Mouse (Mus musculus): Measurements from ENCODE around the gene Uaca.
A peak's percentile ranks its signal among the peaks of the same experiment; 100 is the strongest.

Uaca gene

DNA sequence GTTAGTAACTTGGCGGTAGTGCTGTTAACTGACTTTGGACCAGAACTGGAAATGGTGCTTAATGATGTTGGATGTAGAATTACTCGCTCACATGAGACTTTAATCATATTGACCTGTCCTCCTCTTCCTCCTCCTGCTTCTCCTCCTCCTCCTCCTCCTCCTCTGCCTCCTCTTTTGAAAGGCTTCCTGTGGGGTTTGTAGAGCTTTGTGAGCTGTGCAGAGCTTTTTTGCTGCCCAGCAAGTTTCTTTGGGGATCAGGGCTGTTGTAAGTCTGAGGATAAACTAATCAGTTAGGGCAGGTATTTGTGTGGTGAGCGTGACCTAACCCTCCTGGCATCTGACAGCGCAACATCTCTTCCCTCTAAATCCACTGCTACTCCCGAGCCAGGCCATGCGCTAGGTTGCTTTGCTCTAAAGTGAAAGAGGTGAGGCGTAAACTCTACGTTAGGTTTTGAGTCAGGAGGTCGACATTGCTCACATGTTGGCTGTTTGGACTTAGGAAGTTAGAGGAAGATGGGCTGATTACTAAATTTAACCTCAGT is 44.1 kb downstream of the Uaca start:
- DNase-seq, result no peak

DNA sequence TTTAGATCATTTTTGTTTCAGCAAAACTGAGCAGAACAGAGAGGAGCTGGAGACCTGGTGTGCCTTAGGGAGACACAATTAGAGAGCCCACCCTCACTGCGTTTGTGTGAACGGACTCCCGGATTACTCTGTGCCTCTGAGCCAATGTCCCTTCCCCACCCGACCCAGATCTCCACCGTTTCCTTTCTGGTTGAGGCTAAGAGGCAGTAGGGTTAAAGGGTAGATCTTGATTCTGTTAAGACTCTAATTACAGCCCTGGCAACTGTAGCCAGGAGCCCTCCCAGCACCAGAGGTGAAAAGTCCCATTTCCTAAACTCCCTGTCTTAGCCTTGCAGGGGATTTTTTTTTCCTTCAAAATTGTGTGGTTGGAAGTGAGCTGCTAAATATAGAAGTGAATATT is 47.1 kb downstream of the Uaca start:
- no peak for DNase-seq

DNA sequence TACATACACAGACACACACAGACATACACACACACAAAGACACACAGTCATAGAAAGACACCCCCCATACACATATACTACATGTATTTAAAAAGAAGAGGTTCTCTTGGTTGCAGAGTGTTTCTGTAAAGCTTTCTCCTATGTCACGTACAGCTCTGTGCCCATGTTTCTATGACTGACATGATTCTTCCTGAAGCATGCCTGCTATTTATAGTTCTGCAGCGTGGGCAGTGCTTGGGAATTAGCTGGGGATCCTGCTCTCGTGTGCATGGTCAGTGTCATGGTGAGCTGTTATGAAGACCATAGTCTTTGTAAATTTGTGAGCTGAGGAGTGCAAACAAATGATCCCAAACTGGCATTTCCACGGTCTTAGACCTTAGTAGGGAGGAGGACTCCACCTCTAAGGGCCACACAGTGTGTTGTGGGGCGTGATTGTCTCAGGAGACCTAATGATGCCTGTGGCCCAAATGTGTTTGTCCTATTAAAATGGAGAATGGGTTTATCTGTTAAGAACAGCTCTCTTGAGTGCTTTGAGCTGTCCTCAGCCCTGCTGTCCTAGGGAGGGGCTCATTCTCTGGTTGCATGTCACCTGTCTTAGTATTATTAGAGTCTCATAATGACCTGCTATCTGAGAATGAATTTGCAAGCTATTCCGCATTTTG is 49.2 kb downstream of the Uaca start:
- DNase-seq, result no peak

DNA sequence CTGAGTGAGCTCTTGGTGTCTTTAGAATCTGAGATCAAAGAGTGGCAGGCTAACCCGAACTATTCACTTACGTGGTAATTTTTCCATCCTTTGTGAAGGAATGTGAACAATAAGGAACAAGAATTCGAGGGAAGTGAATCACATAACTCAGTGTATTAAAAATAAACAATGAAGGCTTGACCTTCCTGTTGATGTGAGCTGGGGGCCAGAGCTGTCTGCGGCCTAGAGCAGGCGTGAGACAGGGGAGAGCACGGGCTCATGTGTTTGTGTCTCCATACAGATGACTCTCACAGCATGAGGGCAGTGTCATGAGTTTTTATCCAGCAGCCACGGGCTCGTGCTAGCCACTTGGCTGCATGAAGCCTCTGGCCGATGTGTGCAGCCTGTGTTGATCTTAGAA is 54.4 kb downstream of the Uaca start:
- no peak for DNase-seq

DNA sequence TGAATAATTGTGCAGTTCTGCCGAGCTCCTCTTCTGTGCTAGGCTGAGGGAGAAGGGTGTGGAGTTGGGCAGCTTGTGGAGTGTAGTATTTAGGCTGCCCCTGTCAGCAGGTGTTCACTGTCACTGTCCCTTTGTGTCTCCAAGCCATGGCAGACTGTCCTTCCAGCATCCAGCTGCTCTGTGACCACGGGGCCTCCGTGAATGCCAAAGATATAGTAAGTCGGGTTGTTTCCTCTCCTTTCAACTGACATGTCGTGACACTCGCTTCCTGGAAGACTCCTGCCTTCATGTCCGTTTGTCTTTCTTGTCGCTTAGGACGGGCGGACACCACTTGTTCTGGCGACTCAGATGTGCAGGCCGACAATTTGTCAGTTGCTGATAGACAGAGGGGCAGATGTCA is 55.6 kb downstream of the Uaca start:
- DNase-seq, result no peak

DNA sequence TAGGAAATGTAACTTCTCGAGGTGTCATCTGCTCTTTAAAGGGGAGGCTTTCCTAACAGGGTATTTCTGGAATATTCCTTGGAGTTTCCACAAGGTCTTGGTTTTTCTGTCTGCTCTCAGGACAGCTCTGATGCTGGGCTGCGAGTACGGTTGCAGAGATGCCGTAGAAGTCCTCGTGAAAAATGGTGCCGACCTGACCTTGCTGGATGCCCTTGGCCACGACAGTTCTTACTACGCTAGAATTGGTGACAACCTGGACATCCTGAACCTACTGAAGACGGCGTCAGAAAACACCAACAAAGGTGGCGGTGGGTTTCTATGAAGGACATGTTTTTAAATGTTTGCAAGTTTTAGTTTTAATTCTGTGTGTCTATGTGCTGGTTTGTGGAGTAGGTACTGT is 59.9 kb downstream of the Uaca start:
- DNase-seq, result no peak

DNA sequence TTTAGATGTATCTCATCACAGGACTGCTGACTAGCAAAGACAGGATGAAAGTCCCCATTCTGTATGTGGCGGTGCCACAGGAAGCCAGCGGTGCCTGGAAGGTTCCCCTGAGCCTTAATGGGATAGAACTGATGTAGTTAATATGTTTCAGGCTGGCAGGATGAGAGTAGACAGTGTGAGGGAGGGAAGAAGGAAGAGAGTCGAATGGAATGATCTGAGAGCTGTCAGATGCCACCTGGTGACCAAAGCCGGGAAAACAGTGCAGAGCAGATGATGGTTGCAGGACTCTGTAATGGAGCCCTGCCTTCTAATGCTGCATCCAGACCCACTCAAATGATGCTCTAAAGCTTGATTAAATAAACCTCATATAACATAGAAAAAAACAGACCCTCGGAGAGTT is 63.5 kb downstream of the Uaca start:
- peak; percentile 9 for DNase-seq

DNA sequence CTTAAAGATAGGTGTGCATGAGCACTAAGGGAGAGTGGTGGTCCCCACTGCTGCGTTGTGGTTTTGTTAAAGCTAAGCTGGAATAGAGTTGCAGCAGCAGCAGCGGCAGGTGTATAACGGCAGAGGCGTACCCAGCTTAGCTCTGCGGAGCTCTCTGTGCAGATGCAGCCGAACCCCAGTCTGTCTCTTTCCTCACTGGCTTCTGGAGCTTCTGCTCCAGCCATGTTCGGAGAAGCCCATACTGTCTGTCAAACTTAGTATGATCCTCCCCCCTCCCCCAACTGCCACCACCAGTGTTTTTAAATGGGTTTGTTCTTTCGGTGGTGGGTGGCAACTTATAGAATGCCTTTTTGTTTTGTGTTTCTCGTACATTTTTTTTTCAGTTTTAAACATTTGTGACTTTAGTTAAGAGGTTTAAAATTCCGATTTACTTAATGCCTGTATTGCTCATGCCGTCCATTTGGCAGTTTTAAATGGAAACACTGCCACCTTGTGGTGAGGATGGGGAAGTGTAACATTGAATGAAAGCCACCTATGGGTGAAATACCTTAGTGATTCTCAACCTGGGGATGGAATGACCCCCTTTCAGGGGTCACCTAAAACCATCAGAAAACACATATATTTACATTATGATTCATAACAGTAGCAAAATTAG is 64.1 kb downstream of the Uaca start:
- DNase-seq, result no peak

DNA sequence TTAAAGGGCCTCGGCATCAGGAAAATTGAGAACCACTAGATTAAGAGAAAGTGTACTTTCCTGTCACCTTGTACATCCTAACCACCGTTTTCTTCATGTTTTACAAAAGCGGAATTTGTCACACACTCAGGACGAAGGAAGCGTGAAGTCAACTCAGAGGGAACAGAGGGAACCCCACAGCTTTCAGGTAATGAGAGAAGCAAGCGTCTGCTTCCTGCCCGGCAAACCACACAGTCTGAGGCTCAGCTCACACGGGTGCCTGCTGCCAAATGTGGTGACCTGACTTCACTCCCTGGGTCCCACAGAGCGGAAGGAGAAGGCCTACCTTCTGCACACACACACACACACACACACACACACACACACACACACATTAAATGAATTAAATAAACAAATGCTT is 64.7 kb downstream of the Uaca start:
- no peak for DNase-seq

DNA sequence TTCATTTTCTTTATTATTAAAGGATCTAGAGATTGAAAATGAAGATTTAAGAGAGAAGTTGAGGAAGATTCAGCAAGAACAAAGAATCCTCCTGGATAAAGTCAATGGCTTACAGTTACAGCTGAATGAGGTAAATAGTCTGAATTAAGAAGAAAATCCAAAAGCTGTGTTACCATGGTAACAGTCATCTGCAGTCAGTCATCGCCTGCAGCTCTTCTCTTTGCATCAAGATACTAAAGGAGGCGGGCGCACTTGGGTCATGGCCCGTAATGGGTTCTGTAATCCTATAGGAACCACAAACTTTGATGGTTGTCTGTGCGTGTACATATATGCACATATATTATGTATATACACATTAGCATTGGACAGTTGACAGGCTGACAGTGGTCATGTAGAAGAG is 66.7 kb downstream of the Uaca start:
- no peak for DNase-seq

DNA sequence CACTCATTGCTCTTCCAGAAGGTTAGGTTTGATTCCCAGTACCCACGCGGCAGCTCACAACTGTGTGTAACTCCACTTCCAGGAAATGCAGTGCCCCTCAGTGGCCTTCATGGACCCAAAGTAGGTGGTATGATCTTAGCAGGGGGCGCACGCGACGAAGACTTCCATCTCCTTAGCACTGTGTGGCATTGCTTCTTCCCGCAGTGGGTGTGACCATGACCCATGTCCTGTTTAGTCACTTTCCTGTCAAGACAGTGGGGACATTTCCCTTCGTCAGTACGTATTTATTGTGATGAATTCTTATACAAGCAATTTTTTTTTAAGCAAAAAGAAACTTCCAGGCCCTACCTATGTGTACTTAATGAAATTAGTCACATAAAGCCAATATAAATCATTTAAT is 70.3 kb downstream of the Uaca start:
- no peak for DNase-seq

DNA sequence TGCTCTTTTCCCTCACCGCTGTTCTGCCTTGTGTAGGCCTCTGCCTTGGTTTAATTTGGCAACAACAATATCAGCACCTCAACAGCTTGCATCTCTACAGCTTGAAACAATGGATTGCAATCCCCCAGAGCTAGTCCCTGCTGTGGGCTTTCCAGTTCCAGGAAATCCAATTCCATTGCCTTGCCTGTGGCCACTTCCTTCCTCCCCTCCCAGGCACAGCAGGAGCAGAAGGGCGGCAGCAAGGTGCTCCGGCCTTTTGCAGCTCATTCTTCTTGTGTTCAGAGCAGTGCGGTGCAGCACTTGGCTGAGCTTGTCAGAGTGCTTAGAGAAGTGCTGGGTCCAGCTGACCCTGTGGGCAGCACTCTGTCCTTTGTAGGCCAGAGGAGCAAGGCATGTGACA is 71.5 kb downstream of the Uaca start:
- DNase-seq, result peak; percentile 12

DNA sequence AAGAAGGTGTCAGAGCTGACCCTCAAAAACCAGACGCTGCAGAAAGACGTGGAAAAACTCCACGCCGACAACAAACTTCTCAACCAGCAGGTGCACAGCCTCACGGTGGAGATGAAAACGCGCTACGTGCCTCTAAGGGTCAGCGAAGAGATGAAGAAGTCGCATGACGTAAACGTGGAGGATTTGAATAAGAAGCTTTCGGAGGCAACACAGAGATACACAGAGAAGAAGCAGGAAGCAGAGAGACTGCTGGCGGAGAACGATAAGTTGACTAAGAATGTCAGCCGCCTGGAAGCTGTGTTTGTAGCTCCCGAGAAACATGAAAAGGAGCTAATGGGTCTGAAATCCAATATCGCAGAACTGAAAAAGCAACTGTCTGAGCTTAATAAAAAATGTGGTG is 76.1 kb downstream of the Uaca start:
- DNase-seq, result no peak

DNA sequence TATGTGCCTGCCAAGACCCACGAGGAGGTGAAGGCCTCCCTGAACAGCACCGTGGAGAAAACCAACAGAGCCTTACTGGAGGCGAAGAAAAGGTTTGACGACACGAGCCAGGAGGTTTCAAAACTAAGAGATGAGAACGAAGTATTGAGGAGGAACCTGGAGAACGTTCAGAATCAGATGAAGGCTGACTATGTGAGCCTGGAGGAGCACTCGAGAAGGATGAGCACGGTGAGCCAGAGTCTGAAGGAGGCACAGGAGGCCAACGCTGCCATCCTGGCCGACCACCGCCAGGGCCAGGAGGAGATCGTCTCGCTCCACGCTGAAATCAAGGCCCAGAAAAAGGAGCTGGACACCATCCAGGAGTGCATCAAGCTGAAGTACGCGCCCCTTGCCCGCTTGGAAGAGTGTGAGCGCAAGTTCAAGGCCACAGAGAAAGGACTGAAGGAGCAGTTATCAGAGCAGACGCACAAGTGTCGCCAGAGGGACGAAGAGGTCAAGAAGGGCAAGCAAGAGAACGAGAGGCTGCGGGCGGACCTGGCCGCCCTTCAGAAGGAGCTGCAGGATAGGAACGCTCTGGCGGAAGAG is 76.7 kb downstream of the Uaca start:
- DNase-seq, result no peak

DNA sequence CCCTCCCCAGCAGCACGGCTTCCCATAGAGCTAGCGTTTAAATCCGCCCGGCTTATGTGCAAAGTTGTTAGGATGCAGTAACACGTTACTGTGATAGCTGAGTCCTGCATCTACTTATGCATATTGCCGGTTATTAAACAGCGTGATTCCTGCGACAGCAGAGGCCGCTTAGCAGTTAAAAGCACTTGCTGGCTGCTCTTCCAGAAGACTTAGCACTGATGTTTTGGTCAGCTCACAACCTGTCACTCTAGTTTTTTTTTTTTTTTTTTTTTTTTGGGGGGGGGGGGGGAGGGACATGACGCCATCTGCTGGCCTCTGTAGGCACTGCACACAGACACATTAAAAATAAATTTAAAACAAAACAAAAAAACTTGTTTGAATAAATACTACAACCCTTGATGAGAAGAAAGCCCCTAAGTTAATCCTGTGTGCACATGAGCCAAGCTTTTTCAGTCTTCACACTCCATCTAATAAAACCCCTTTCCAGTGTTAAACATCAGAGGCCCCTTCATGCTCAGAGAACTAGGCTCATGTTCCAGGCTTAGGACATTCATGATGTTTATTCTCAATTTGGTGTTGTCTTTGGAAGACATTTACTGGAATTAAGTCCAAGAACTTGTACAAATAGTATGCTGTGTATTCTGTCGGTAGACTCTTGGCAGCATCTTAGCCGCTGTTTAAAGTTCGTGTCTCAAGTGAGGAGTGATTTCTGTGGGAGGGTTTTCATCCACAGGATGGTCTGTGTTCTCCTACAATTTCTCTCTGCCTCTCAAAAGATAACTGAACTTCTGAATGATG is 79.1 kb downstream of the Uaca start:
- DNase-seq, result no peak

DNA sequence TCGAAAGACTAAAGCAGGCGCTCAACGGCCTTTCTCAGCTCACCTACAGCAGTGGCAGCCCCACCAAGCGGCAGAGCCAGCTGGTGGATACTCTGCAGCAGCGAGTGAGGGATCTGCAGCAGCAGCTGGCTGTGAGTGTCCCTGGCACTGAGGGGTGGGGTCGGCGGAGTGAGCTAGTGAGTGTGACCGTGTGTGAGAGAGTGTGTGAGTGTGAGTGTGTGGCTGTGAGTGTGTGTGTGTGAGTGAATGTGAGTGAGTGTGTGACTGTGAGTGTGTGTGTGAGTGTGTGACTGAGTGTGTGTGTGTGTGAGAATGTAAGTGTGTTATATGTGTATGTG is 79.7 kb downstream of the Uaca start:
- DNase-seq, result no peak

DNA sequence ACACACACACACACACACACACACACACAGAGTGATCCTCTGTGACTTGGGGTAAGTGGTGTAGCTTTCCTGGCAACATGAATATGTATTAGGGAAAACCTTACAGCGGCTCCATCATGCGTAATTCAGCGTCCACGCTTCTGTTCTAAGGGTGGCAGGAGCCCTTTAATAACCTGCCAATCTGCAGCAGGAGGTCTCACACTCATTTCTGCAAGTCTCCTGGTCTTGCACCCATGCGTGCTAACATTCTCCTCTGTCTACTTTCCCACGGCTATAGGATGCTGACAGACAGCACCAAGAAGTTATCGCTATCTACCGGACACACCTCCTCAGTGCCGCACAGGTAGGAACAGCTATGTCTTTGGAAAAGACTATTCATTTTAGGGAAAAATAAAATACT is 81.7 kb downstream of the Uaca start:
- DNase-seq, result no peak

DNA sequence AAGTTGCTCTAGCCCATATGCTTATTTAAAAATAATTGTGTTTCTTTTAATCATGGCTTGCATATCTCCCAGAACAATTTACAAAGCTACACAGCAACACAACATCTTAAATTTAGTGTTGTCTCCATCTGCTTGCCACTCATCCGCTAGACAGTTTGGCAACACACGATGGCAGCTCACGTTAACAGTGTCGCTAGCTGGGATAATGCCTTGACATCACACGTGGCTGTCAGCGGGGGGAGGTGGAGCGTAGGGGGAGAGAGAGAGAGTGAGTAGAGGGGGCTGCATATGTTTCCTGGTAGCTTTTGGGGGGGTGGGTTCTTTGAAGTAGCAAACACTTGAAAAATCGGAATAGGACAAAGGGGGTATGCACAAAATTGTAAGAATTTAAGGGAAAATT is 82.2 kb downstream of the Uaca start:
- no peak for DNase-seq

DNA sequence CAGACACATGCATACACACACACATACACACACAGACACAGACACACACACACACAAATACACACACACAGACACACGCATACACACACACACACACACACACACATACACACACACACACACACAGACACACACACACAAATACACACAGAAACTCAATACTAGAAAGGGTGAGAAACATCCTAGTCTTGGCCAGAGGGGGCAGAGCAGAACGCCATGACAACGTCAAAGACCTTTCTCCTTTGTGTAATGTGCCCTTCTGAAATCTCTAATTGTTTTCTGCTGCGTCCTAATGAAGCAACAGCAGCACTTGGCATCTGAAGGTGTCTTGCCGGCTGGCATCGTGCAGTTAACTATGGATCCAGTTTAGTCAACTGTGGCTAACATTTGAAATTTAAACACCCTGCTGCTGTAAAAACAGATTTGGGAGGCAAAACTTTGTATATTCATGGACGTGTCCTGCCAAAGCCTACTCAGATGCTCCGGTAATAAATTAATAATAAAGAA is 83.8 kb downstream of the Uaca start:
- no peak for DNase-seq

DNA sequence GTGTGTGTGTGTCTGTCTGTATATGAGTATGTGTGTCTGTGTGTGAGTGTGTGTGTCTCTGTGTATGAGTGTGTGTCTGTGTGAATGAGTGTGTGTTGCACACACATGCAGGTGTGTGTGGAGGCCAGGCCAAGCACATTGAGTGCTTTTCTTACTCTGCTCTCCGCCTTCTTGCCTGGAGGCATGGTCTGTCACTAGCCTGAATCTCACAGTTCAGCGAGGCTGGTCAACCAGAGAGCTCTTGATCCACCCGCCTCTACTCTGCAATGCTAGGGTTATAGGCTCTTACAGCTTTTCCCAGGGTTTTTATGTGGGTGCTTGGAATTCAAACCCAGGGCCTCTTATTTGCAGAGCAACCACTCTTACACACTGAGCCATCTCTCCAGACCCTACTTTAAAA is 84.3 kb downstream of the Uaca start:
- no peak for DNase-seq

DNA sequence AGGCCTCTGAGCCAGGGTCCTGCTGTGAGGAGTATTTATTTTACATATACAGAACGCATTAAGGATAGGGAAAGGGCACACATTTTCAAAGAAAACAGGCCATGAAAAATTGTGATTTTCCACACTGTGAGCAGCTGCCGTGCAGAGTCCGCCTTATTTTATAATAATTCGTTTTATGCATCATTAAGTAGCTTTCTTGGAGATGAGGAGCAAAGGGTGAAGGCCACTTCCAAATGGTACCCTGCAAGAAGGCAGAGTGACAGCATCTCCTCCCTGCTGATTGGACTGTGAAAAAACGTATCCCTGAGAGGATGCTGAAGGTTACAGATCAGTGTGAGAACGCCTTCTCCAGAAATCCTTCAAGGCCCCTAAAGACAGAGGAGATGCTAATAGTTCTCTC is 90.8 kb downstream of the Uaca start:
- DNase-seq, result no peak

DNA sequence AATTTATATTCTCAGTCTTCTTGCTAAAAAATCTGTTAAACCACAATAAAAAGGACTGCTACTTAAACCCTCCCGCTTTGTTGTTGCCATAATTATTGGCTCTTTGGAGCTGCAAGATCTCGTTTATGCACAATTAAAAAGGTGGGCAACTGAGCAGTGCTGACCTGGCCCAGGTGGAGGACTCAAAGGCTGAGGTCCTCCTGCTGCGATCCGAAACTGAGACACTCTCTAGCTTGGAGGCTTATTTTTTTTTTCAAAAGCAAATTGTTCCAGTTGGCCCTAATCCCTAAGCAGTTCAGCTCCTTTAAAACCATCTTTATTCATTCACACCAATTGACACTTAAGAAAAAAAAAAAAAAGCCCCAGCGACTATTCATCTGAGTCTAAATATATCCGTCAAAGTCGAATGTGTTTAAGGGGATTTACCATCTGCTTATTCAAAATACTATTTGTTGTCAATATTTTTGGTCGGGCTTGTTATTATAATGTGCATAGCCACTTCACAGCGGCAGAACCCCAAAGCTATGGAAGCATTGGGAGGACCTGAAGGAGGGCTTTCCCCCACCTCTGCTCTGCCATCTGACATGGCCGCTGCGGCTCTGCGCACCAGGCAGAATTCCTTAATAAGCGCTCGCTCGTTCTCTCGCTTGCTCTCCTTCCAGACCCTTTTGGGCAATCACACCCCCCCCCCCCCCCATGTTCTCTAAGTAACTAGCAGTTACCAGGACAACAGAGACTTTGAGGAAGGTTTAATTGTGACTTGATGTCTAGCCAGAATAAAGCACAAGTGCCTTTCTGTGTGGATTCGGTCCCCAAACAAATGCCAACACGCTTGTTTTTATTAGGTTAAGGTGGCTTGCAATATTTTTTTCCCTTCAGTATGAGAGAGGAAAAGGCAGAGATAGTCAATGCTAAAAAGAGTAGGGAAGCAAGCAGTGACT is 92.4 kb downstream of the Uaca start:
- no peak for DNase-seq

All from cerebellum, adult 11 months (tissue).